Mouse (Mus musculus) liver, embryonic 14.5 days (tissue): ENCODE data around the gene Sertad3. TPM values are rescaled to one million over a fixed set of nuclear protein-coding genes. Genes with fewer than 3 reads are reported as not detected.

Source experiments
- ATAC-seq: fragments of 200-750 bp; cut with Nextera tagmentation; 2 replicates; pipeline ENCODE4 v1.8.0; 2017; ENCODE audit warnings: moderate number of reproducible peaks, mild to moderate bottlenecking, moderate library complexity; ENCODE audit not compliant: insufficient read depth
- DNase-seq, 3 experiments: peaks; one replicate each; pipeline ENCODE4 v3.0.0-alpha.2; 2012 to 2013; ENCODE audit warnings: low read depth in 3 of 3, low spot score in 3 of 3
- H3K27ac ChIP-seq: fragments of 300-500 bp; sonication (generic); 2 replicates; pipeline ENCODE4 v1.5.1; 2014; ENCODE audit warnings: moderate library complexity, mild to moderate bottlenecking, control low read depth, inconsistent platforms
- H3K27me3 ChIP-seq: fragments of 300-500 bp; sonication (generic); 2 replicates; pipeline ENCODE4 v1.6.1; 2014; ENCODE audit warnings: mild to moderate bottlenecking, low read length, moderate library complexity; ENCODE audit not compliant: control insufficient read depth, insufficient read depth
- H3K36me3 ChIP-seq: fragments of 300-500 bp; sonication (generic); replicated peaks from 2 replicates; pipeline ENCODE4 v1.6.1; 2014; ENCODE audit warnings: low read depth; ENCODE audit not compliant: control insufficient read depth, insufficient read depth
- H3K4me1 ChIP-seq, 2 experiments: fragments of 200-500 bp in 1 of 2; fragments of 300-500 bp in 1 of 2; sonication (generic) in 1 of 2; replicated peaks; 2 replicates each; pipeline ENCODE4 v1.6.1; 2012 to 2014; ENCODE audit warnings: antibody characterized with exemption in 1 of 2, inconsistent platforms in 1 of 2, low read length in 1 of 2; ENCODE audit not compliant: control insufficient read depth in 2 of 2, insufficient read depth in 2 of 2
- H3K4me2 ChIP-seq: fragments of 300-500 bp; sonication (generic); 2 replicates; pipeline ENCODE4 v1.6.1; 2014; ENCODE audit warnings: low read depth, mild to moderate bottlenecking, control low read depth, moderate library complexity
- H3K4me3 ChIP-seq, 2 experiments: fragments of 200-500 bp in 1 of 2; fragments of 300-500 bp in 1 of 2; sonication (generic) in 1 of 2; 2 replicates each; pipeline ENCODE4 v1.5.1; 2012 to 2014; ENCODE audit warnings: low read depth in 2 of 2, low read length in 2 of 2, mild to moderate bottlenecking in 2 of 2, control low read depth in 1 of 2, inconsistent platforms in 1 of 2, moderate library complexity in 1 of 2; ENCODE audit not compliant: insufficient read depth in 1 of 2
- H3K9ac ChIP-seq: fragments of 300-500 bp; sonication (generic); replicated peaks from 2 replicates; pipeline ENCODE4 v1.6.1; 2014; ENCODE audit warnings: mild to moderate bottlenecking, control low read depth, moderate library complexity
- H3K9me3 ChIP-seq: fragments of 300-500 bp; sonication (generic); 2 replicates; pipeline ENCODE4 v1.6.1; 2016; ENCODE audit warnings: low read length, mixed read lengths; ENCODE audit not compliant: control insufficient read depth
- CTCF ChIP-seq: IDR thresholded peaks from 2 replicates; pipeline ENCODE4 v1.5.1; 2016; ENCODE audit warnings: antibody characterized with exemption, low read depth, control low read depth
- EP300 ChIP-seq: IDR thresholded peaks from 2 replicates; pipeline ENCODE4 v1.6.1; 2016; ENCODE audit warnings: antibody characterized with exemption, low read depth
- WGBS: fragments of 180-500 bp; shearing (Covaris S2); extraction: QIAGEN DNeasy Blood & Tissue Kit; methylation state at CpG from one replicate; pipeline ENCODE4 v1.1.7; 2014; ENCODE audit not compliant: insufficient replicate concordance; 5-methylcytosine and 5-hydroxymethylcytosine counted together
- polyA plus RNA-seq, 2 experiments: library from polyadenylated mRNA; depleted of rRNA in 1 of 2; stranded (reverse) in 1 of 2; unstranded in 1 of 2; fragments of >200 nt; fragmentation: Nextera tagmentation in 1 of 2; extraction: Ambion mirVana in 1 of 2; gene quantifications; 2 replicates each; pipeline versions ENCODE4 v1.2.1 to v1.2.3; 2012 to 2014

The Sertad3 gene
- polyA plus RNA-seq, 2 experiments: 22.5 to 24.0 TPM

- DNase-seq (peak; percentile 100), ATAC-seq (peak; percentile 81)
- peaks cover 28 to 29% of the 10 kb centered on the region in 2 experiments for H3K4me1 ChIP-seq
- H3K4me3 ChIP-seq: peak within 1 kb of the TSS; percentile 98 to 100
- peak within 1 kb of the TSS; percentile 99 for H3K9ac ChIP-seq
- peak within 1 kb of the TSS; percentile 99 for H3K4me2 ChIP-seq
- H3K27me3 ChIP-seq: peaks cover 30% of the 10 kb centered on the region
- peaks cover 32% of the 10 kb centered on the region for H3K36me3 ChIP-seq
- peak; percentile 48 for TF ChIP-seq EP300
- TF ChIP-seq CTCF: peak; percentile 51
- H3K9me3 ChIP-seq: no peaks in the 10 kb centered on the region
- under 1% methylated on average over 54 of the region's 54 CpGs for WGBS
- H3K27ac ChIP-seq: peak within 1 kb of the TSS; percentile 99
Observed at GRCm38 (mm10) chr7:27447419-27448286, 25.9 kb upstream of the Sertad3 start, which contains the start of the genes Sptbn4 and Blvrb. TSS of gene Sptbn4 (minus strand) at chr7:27447686. TSS of gene Blvrb (plus strand) at chr7:27447978.

GRCm38 (mm10) chr7:27448421-27449206, 25.0 kb upstream of the Sertad3 start:
- TF ChIP-seq EP300: peak; percentile 87
- TF ChIP-seq CTCF: no peak
- Histone ChIP-seq H3K36me3 (peaks cover 42% of the 10 kb centered on the region), H3K9ac (peak overlapping the region; percentile 99), H3K9me3 (no peaks in the 10 kb centered on the region), H3K4me1 (peaks cover 34 to 35% of the 10 kb centered on the region in 2 experiments), H3K4me3 (peak overlapping the region; percentile 98 to 100), H3K4me2 (peak overlapping the region; percentile 99), H3K27me3 (peaks cover 30% of the 10 kb centered on the region), H3K27ac (peak overlapping the region; percentile 99)
- 13% methylated on average over 15 of the region's 15 CpGs for WGBS
- DNase-seq (peak; percentile 89 to 92 (median 89)), ATAC-seq (peak; percentile 75)

- Histone ChIP-seq H3K27me3 (peaks cover 27% of the 10 kb centered on the region), H3K27ac (peak overlapping the region; percentile 99), H3K4me2 (peak overlapping the region; percentile 99), H3K36me3 (peaks cover 49% of the 10 kb centered on the region), H3K9me3 (no peaks in the 10 kb centered on the region), H3K4me3 (peak overlapping the region; percentile 98 to 100), H3K9ac (peak overlapping the region; percentile 99), H3K4me1 (peaks cover 40 to 41% of the 10 kb centered on the region in 2 experiments)
- 9% methylated on average over 10 of the region's 10 CpGs for WGBS
- peak; percentile 81 for TF ChIP-seq CTCF
- no peak for TF ChIP-seq EP300
- DNase-seq (peak; percentile 69 to 81 (median 70)), ATAC-seq (peak; percentile 24; the same call in 1 of the 2 replicates)
Observed at GRCm38 (mm10) chr7:27449256-27449862, 24.2 kb upstream of the Sertad3 start.

GRCm38 (mm10) chr7:27451359-27451758, 22.2 kb upstream of the Sertad3 start:
- Histone ChIP-seq H3K4me3 (peak overlapping the region; percentile 11 to 100; a peak in 3 of 4 replicates), H3K9me3 (no peaks in the 10 kb centered on the region), H3K27ac (peak overlapping the region; percentile 99), H3K27me3 (peaks cover 7% of the 10 kb centered on the region), H3K9ac (peak overlapping the region; percentile 99), H3K4me2 (peak overlapping the region; percentile 99), H3K4me1 (peaks cover 56 to 59% of the 10 kb centered on the region in 2 experiments), H3K36me3 (peaks cover 69% of the 10 kb centered on the region)
- 84% methylated on average over 2 of the region's 2 CpGs for WGBS
- no peak for DNase-seq
- no peak for TF ChIP-seq CTCF
- no peak for ATAC-seq
